Mouse (Mus musculus): Measurements from ENCODE around the gene Nrp1.
A peak's percentile ranks its signal among the peaks of the same experiment; 100 is the strongest.

Nrp1 gene

GRCm38 (mm10) chr8:128471186-128471585, 112.8 kb downstream of the Nrp1 start:
- no peak for DNase-seq

- DNase-seq: no peak
These were observed 114.5 kb downstream of the Nrp1 start for GRCm38 (mm10) chr8:128472871-128473270.

- no peak for DNase-seq
These were observed 115.2 kb downstream of the Nrp1 start for GRCm38 (mm10) chr8:128473456-128474239.

- DNase-seq: no peak
These were observed 116.2 kb downstream of the Nrp1 start for GRCm38 (mm10) chr8:128474614-128475013.

- DNase-seq: no peak
These were observed 117.8 kb downstream of the Nrp1 start for GRCm38 (mm10) chr8:128476206-128476605.

- DNase-seq: no peak
These were observed 119.6 kb downstream of the Nrp1 start for GRCm38 (mm10) chr8:128478017-128478416.

GRCm38 (mm10) chr8:128479309-128480013, 121.1 kb downstream of the Nrp1 start:
- DNase-seq: peak; percentile 40

- DNase-seq: peak; percentile 64
These were observed 122.7 kb downstream of the Nrp1 start for GRCm38 (mm10) chr8:128480896-128481665.

GRCm38 (mm10) chr8:128483344-128483743, 124.9 kb downstream of the Nrp1 start:
- no peak for DNase-seq

- DNase-seq: no peak
These were observed 126.3 kb downstream of the Nrp1 start for GRCm38 (mm10) chr8:128484720-128485124.

- no peak for DNase-seq
These were observed 127.6 kb downstream of the Nrp1 start for GRCm38 (mm10) chr8:128486043-128486442.

- peak; percentile 40 for DNase-seq
These were observed 129.8 kb downstream of the Nrp1 start for GRCm38 (mm10) chr8:128487966-128488931.

- DNase-seq: no peak
These were observed 130.9 kb downstream of the Nrp1 start for GRCm38 (mm10) chr8:128489351-128489750.

GRCm38 (mm10) chr8:128491126-128492067, 133.0 kb downstream of the Nrp1 start:
- DNase-seq: peak; percentile 62

GRCm38 (mm10) chr8:128493801-128494200, 135.4 kb downstream of the Nrp1 start:
- no peak for DNase-seq

- no peak for DNase-seq
These were observed 140.4 kb downstream of the Nrp1 start for GRCm38 (mm10) chr8:128498836-128499235.

- no peak for DNase-seq
These were observed 145.9 kb downstream of the Nrp1 start for GRCm38 (mm10) chr8:128504136-128504829.

GRCm38 (mm10) chr8:128505866-128506265, 147.5 kb downstream of the Nrp1 start:
- DNase-seq: no peak

GRCm38 (mm10) chr8:128508723-128509122, 150.3 kb downstream of the Nrp1 start:
- no peak for DNase-seq

GRCm38 (mm10) chr8:128511021-128511420, 152.6 kb downstream of the Nrp1 start:
- DNase-seq: no peak

Data from thymus, postnatal 4 days (tissue).